In the genomic region with DNA sequence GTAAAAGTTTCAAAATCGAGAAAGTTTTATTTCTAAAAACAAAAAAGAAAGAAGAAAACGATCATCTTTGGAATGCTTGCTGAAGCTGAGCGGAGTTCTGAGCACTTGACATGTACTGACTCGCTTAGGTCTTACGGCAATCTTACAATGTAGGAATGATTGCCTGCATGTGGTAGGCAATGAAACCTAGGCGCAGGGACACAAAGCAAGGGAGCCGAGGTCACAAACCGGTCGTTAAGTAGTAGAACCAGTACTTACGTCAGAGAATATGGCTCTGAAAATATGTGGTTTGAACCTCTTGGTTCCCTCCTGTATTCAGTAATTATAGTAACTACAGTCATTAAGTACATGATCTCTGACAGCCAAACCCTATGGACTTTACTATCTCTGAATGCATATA, we compare ENCODE assay signal across 28 mouse cellular contexts. TPM values are rescaled to one million over a fixed set of nuclear protein-coding genes. Genes with fewer than 3 reads are reported as not detected.
"Had no signal": no experiment of that assay in that cellular context is flagged by ENCODE, and none has a peak within 500 bp of the region (broad histone marks: within the 10 kb centered on the region; RNA-seq: fewer than 3 reads in every experiment).

No protein-coding gene starts in this region.

- H3K4me3 ChIP-seq: embryonic facial prominence, embryonic 12.5 days; embryonic facial prominence, embryonic 13.5 days; embryonic facial prominence, embryonic 15.5 days; erythroblast, embryonic 14.5 days; forebrain, embryonic 10.5 days; forebrain, embryonic 12.5 days; forebrain, embryonic 13.5 days; forebrain, embryonic 15.5 days; gastrocnemius, adult 2 months; heart, adult 2 months; heart, embryonic 10.5 days had no signal

- H3K4me1 ChIP-seq: embryonic facial prominence, embryonic 12.5 days; forebrain, embryonic 12.5 days; forebrain, embryonic 13.5 days; forebrain, embryonic 15.5 days had no signal

- H3K9me3 ChIP-seq: embryonic facial prominence, embryonic 15.5 days; forebrain, embryonic 10.5 days; forebrain, embryonic 12.5 days; forebrain, embryonic 13.5 days; forebrain, embryonic 15.5 days; heart, embryonic 10.5 days had no signal

- H3K4me2 ChIP-seq: embryonic facial prominence, embryonic 12.5 days; embryonic facial prominence, embryonic 13.5 days; embryonic facial prominence, embryonic 15.5 days; forebrain, embryonic 12.5 days; forebrain, embryonic 13.5 days; forebrain, embryonic 15.5 days; heart, embryonic 11.5 days had no signal

- H3K27ac ChIP-seq: embryonic facial prominence, embryonic 12.5 days; embryonic facial prominence, embryonic 13.5 days; embryonic facial prominence, embryonic 15.5 days; forebrain, embryonic 10.5 days; forebrain, embryonic 12.5 days; forebrain, embryonic 13.5 days; forebrain, embryonic 15.5 days; gastrocnemius, adult 2 months; heart, adult 2 months; heart, embryonic 10.5 days had no signal

- H3K27me3 ChIP-seq: embryonic facial prominence, embryonic 12.5 days; embryonic facial prominence, embryonic 13.5 days; embryonic facial prominence, embryonic 15.5 days; forebrain, embryonic 12.5 days; forebrain, embryonic 13.5 days; forebrain, embryonic 15.5 days had no signal

- DNase-seq: cerebellum, adult 2 months; cerebellum, adult 8-10 months; cerebellum, adult 9-10 months; cerebellum, adult 9-11 months; cerebellum, postnatal 10 days; cerebellum, postnatal 14 days; cerebellum, postnatal 25 days; cerebellum, postnatal 36 days; embryo, embryonic 11 days; forebrain, postnatal 0 days; gastrocnemius, adult 2 months; gastrocnemius, postnatal 10 days; gastrocnemius, postnatal 14 days; gastrocnemius, postnatal 25 days; gastrocnemius, postnatal 36 days; heart, adult 18-20 months; heart, adult 2 months had no signal

- H3K9ac ChIP-seq: embryonic facial prominence, embryonic 12.5 days; embryonic facial prominence, embryonic 13.5 days; embryonic facial prominence, embryonic 15.5 days; forebrain, embryonic 12.5 days; forebrain, embryonic 13.5 days; forebrain, embryonic 15.5 days; forebrain, postnatal 0 days had no signal

- H3K36me3 ChIP-seq: embryonic facial prominence, embryonic 12.5 days; embryonic facial prominence, embryonic 13.5 days; embryonic facial prominence, embryonic 15.5 days; forebrain, embryonic 10.5 days; forebrain, embryonic 12.5 days; forebrain, embryonic 15.5 days; heart, embryonic 10.5 days had no signal

- ATAC-seq: forebrain, embryonic 13.5 days; forebrain, embryonic 14.5 days; forebrain, embryonic 15.5 days; forebrain, postnatal 0 days had no signal

RNA-seq across cellular contexts. Expression of a gene that starts 29.4 kb away (rescaled TPM):
- polyA plus RNA-seq: erythroblast, embryonic 14.5 days had no signal
